Mouse (Mus musculus): ENCODE results near the gene Stra6l.

DNA sequence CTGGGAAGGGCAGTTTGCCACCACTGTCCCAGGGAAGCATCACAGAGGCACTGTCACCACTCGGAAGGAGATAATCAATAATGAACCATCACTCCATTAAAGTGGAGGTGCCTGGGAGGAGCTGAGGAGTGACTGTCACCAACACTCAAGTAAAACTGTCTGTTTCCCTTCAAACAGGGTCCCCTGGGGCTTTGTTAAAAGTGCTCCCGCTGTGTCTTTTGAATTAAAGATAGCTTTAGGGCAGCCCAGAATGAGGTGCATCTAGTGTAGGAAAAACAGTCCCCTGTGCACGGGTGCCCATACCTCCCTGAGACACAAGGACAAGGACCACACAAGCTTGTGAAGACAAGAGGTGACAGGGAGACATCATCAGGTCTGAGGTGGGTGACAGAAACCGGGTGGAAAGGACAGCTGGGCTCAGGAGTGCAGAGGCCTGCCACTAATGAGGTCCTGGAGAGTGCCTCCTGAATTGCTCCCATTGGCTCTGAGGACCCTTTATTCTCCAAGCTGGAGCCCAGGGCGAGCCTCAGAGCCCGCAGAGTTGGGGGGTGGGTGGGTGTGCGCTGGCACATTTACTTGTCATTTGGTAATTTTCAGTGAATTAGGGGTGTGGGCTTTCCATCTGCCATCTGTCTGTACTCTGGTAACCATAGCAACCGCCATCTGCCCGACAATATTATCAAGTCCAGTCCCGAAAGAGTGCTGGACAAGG, 24.3 kb upstream of the Stra6l start:
- TF ChIP-seq CTCF (IDR thresholded peaks at IDR 0.05; ENCODE audit: control insufficient read depth, insufficient read depth, insufficient read length) (no peak), USF1 (IDR thresholded peaks at IDR 0.05; ENCODE audit: low read depth) (no peak), MYOD1 (IDR thresholded peaks at IDR 0.05; ENCODE audit: control insufficient read depth, insufficient read length, low read depth) (no peak), FOSL1 (IDR thresholded peaks at IDR 0.05; ENCODE audit: insufficient read depth, low read length, poor library complexity, severe bottlenecking) (no peak)

All from C2C12 (cell line).